Mouse (Mus musculus) limb, embryonic 13.5 days (tissue): ENCODE data around the gene Muc13. TPM values are rescaled to one million over a fixed set of nuclear protein-coding genes. Genes with fewer than 3 reads are reported as not detected.

Source experiments
- ATAC-seq: fragments of 200-750 bp; cut with Nextera tagmentation; 2 replicates; pipeline ENCODE4 v1.8.0; 2017; ENCODE audit warnings: low read depth, moderate number of reproducible peaks, moderate TSS enrichment; ENCODE audit not compliant: low FRiP score
- H3K27ac ChIP-seq: fragments of 300-500 bp; sonication (generic); 2 replicates; pipeline ENCODE4 v1.5.1; 2015; ENCODE audit warnings: inconsistent platforms, mild to moderate bottlenecking, moderate library complexity
- H3K27me3 ChIP-seq: fragments of 300-500 bp; sonication (generic); 2 replicates; pipeline ENCODE4 v1.6.1; 2015; ENCODE audit warnings: mild to moderate bottlenecking, inconsistent platforms
- H3K36me3 ChIP-seq: fragments of 300-500 bp; sonication (generic); 2 replicates; pipeline ENCODE4 v1.6.1; 2015; ENCODE audit warnings: inconsistent platforms, mild to moderate bottlenecking, moderate library complexity
- H3K4me1 ChIP-seq: fragments of 300-500 bp; sonication (generic); 2 replicates; pipeline ENCODE4 v1.6.1; 2015; ENCODE audit warnings: inconsistent platforms
- H3K4me2 ChIP-seq: fragments of 300-500 bp; sonication (generic); replicated peaks from 2 replicates; pipeline ENCODE4 v1.6.1; 2015; ENCODE audit warnings: inconsistent platforms, mild to moderate bottlenecking, moderate library complexity
- H3K4me3 ChIP-seq: fragments of 300-500 bp; sonication (generic); 2 replicates; pipeline ENCODE4 v1.5.1; 2015; ENCODE audit warnings: moderate library complexity, mild to moderate bottlenecking, inconsistent platforms
- H3K9ac ChIP-seq: fragments of 300-500 bp; sonication (generic); 2 replicates; pipeline ENCODE4 v1.6.1; 2015; ENCODE audit warnings: mild to moderate bottlenecking, inconsistent platforms
- H3K9me3 ChIP-seq: fragments of 300-500 bp; sonication (generic); 2 replicates; pipeline ENCODE4 v1.6.1; 2016; ENCODE audit warnings: inconsistent platforms
- WGBS: fragments of 180-500 bp; shearing (Covaris S2); methylation state at CpG from one replicate; pipeline ENCODE4 v1.1.7; 2015; 5-methylcytosine and 5-hydroxymethylcytosine counted together
- polyA plus RNA-seq: library from polyadenylated mRNA; unstranded; fragments of >200 nt; fragmentation: Nextera tagmentation; extraction: Ambion mirVana; gene quantifications from 2 replicates; pipeline ENCODE4 v1.2.1, GENCODE M21; 2015

Gene Muc13
- polyA plus RNA-seq, 1 experiment from 2014 or later, result 0.22 TPM

GRCm38 (mm10) chr16:33832728-33833428 is 39.0 kb downstream of the Muc13 start:
- ATAC-seq, result peak; percentile 46
- 2% methylated on average over 21 of the region's 21 CpGs for WGBS
- Histone ChIP-seq H3K27me3 (no peaks in the 10 kb centered on the region), H3K4me2 (peak overlapping the region; percentile 75), H3K9ac (peak overlapping the region; percentile 1; the same call in 1 of the 2 replicates), H3K4me1 (peaks cover 66% of the 10 kb centered on the region), H3K27ac (peak overlapping the region; percentile 88), H3K9me3 (no peaks in the 10 kb centered on the region), H3K36me3 (no peaks in the 10 kb centered on the region), H3K4me3 (peak overlapping the region; percentile 38)

- Histone ChIP-seq H3K27me3 (no peaks in the 10 kb centered on the region), H3K4me2 (peak overlapping the region; percentile 75), H3K4me1 (peaks cover 70% of the 10 kb centered on the region), H3K9me3 (no peaks in the 10 kb centered on the region), H3K9ac (peak overlapping the region; percentile 63), H3K36me3 (0 out of 2 replicates have a peak, but pooled peaks cover 2% of the 10 kb centered on the region), H3K4me3 (peak overlapping the region; percentile 38), H3K27ac (peak overlapping the region; percentile 88)
- WGBS, result 4% methylated on average over 5 of the region's 5 CpGs
- ATAC-seq, result no peak
Measured at GRCm38 (mm10) chr16:33833429-33833753, 39.6 kb downstream of the Muc13 start.

GRCm38 (mm10) chr16:33833781-33834482 is 40.1 kb downstream of the Muc13 start:
- Histone ChIP-seq H3K4me3 (peak overlapping the region; percentile 38), H3K4me1 (peaks cover 69% of the 10 kb centered on the region), H3K4me2 (peak overlapping the region; percentile 75), H3K27ac (peak overlapping the region; percentile 88), H3K27me3 (no peaks in the 10 kb centered on the region), H3K9ac (peak overlapping the region; percentile 63), H3K36me3 (0 out of 2 replicates have a peak, but pooled peaks cover 2% of the 10 kb centered on the region), H3K9me3 (no peaks in the 10 kb centered on the region)
- WGBS, result 3% methylated on average over 25 of the region's 25 CpGs
- peak; percentile 6; the same call in 1 of the 2 replicates for ATAC-seq

GRCm38 (mm10) chr16:33836676-33837075 is 42.8 kb downstream of the Muc13 start:
- no peak overlapping the region for H3K27ac ChIP-seq
- H3K4me1 ChIP-seq, result peaks cover 71% of the 10 kb centered on the region
- WGBS, result 69% methylated on average over 3 of the region's 3 CpGs

GRCm38 (mm10) chr16:33837191-33837590 is 43.4 kb downstream of the Muc13 start:
- Histone ChIP-seq H3K4me2 (no peak overlapping the region), H3K4me3 (no peak overlapping the region), H3K9ac (no peak overlapping the region), H3K27ac (peak overlapping the region; percentile 48; the same call in 1 of the 2 replicates), H3K36me3 (0 out of 2 replicates have a peak, but pooled peaks cover 2% of the 10 kb centered on the region), H3K4me1 (peaks cover 66% of the 10 kb centered on the region), H3K27me3 (no peaks in the 10 kb centered on the region), H3K9me3 (no peaks in the 10 kb centered on the region)
- ATAC-seq, result no peak
- WGBS, result 59% methylated on average over 3 of the region's 3 CpGs

More at GRCm38 (mm10) chr16:33836676-33837075, 42.8 kb downstream of the Muc13 start:
- H3K4me3 ChIP-seq, result no peak overlapping the region
- no peaks in the 10 kb centered on the region for H3K9me3 ChIP-seq
- no peak overlapping the region for H3K4me2 ChIP-seq
- H3K9ac ChIP-seq, result no peak overlapping the region
- H3K27me3 ChIP-seq, result no peaks in the 10 kb centered on the region
- 0 out of 2 replicates have a peak, but pooled peaks cover 2% of the 10 kb centered on the region for H3K36me3 ChIP-seq
- ATAC-seq, result no peak

- H3K27ac ChIP-seq, result no peak overlapping the region
- no peak overlapping the region for H3K4me2 ChIP-seq
- H3K27me3 ChIP-seq, result no peaks in the 10 kb centered on the region
- no peak for ATAC-seq
- no peak overlapping the region for H3K9ac ChIP-seq
- peaks cover 2% of the 10 kb centered on the region; the same call in 1 of the 2 replicates for H3K36me3 ChIP-seq
- no peak overlapping the region for H3K4me3 ChIP-seq
- 40% methylated on average over 6 of the region's 6 CpGs for WGBS
- H3K9me3 ChIP-seq, result no peaks in the 10 kb centered on the region
- H3K4me1 ChIP-seq, result peaks cover 42% of the 10 kb centered on the region
Measured at GRCm38 (mm10) chr16:33840616-33841015, 46.8 kb downstream of the Muc13 start.

- 63% methylated on average over 12 of the region's 12 CpGs for WGBS
- Histone ChIP-seq H3K9ac (no peak overlapping the region), H3K27me3 (no peaks in the 10 kb centered on the region), H3K4me2 (no peak overlapping the region), H3K36me3 (peaks cover 14% of the 10 kb centered on the region), H3K27ac (no peak overlapping the region), H3K4me3 (no peak overlapping the region), H3K9me3 (no peaks in the 10 kb centered on the region), H3K4me1 (peaks cover 34% of the 10 kb centered on the region)
- ATAC-seq, result no peak
Measured at GRCm38 (mm10) chr16:33842081-33842880, 48.4 kb downstream of the Muc13 start.

- peaks cover 21% of the 10 kb centered on the region for H3K4me1 ChIP-seq
- 58% methylated on average over 4 of the region's 4 CpGs for WGBS
Measured at GRCm38 (mm10) chr16:33844150-33844611, 50.3 kb downstream of the Muc13 start.

GRCm38 (mm10) chr16:33844866-33845265 is 51.0 kb downstream of the Muc13 start:
- H3K27me3 ChIP-seq, result no peaks in the 10 kb centered on the region
- H3K9me3 ChIP-seq, result no peaks in the 10 kb centered on the region
- no peak overlapping the region for H3K4me2 ChIP-seq
- peaks cover 20% of the 10 kb centered on the region for H3K4me1 ChIP-seq
- no peak for ATAC-seq
- no peak overlapping the region for H3K4me3 ChIP-seq
- 77% methylated on average over 6 of the region's 6 CpGs for WGBS
- H3K9ac ChIP-seq, result no peak overlapping the region
- H3K27ac ChIP-seq, result no peak overlapping the region
- H3K36me3 ChIP-seq, result peaks cover 11% of the 10 kb centered on the region

More at GRCm38 (mm10) chr16:33844150-33844611, 50.3 kb downstream of the Muc13 start:
- Histone ChIP-seq H3K27me3 (no peaks in the 10 kb centered on the region), H3K4me3 (no peak overlapping the region), H3K9me3 (no peaks in the 10 kb centered on the region), H3K36me3 (peaks cover 11% of the 10 kb centered on the region), H3K4me2 (no peak overlapping the region), H3K27ac (no peak overlapping the region), H3K9ac (no peak overlapping the region)
- no peak for ATAC-seq

- H3K9me3 ChIP-seq, result no peaks in the 10 kb centered on the region
- H3K36me3 ChIP-seq, result peaks cover 9% of the 10 kb centered on the region
- H3K27me3 ChIP-seq, result no peaks in the 10 kb centered on the region
- H3K27ac ChIP-seq, result no peak overlapping the region
- no peak overlapping the region for H3K4me3 ChIP-seq
- 0 out of 2 replicates have a peak, but pooled peaks cover 5% of the 10 kb centered on the region for H3K4me1 ChIP-seq
- no peak overlapping the region for H3K4me2 ChIP-seq
- ATAC-seq, result no peak
- H3K9ac ChIP-seq, result no peak overlapping the region
Measured at GRCm38 (mm10) chr16:33853271-33853670, 59.4 kb downstream of the Muc13 start.

- no peak overlapping the region for H3K4me3 ChIP-seq
- no peaks in the 10 kb centered on the region for H3K9me3 ChIP-seq
- no peak for ATAC-seq
- 82% methylated on average over 2 of the region's 2 CpGs for WGBS
- H3K27me3 ChIP-seq, result no peaks in the 10 kb centered on the region
- H3K9ac ChIP-seq, result no peak overlapping the region
- no peak overlapping the region for H3K4me2 ChIP-seq
- H3K36me3 ChIP-seq, result no peaks in the 10 kb centered on the region
- H3K4me1 ChIP-seq, result peaks cover 22% of the 10 kb centered on the region
- no peak overlapping the region for H3K27ac ChIP-seq
Measured at GRCm38 (mm10) chr16:33858766-33859165, 64.9 kb downstream of the Muc13 start.

GRCm38 (mm10) chr16:33859380-33859779 is 65.5 kb downstream of the Muc13 start:
- Histone ChIP-seq H3K4me3 (no peak overlapping the region), H3K4me1 (peaks cover 22% of the 10 kb centered on the region), H3K36me3 (no peaks in the 10 kb centered on the region), H3K27ac (no peak overlapping the region), H3K4me2 (no peak overlapping the region), H3K9ac (no peak overlapping the region), H3K27me3 (no peaks in the 10 kb centered on the region), H3K9me3 (no peaks in the 10 kb centered on the region)
- WGBS, result 68% methylated on average over 5 of the region's 5 CpGs
- no peak for ATAC-seq
